Mouse (Mus musculus): ENCODE results near the gene Ccdc32. TPM values are rescaled to one million over a fixed set of nuclear protein-coding genes. Genes with fewer than 3 reads are reported as not detected.
A peak's percentile ranks its signal among the peaks of the same experiment; 100 is the strongest.
"Not testable (repeated sequence)": the region's sequence is repeated elsewhere in the genome, so short reads cannot be mapped to it uniquely, and the experiment has no call there.

Ccdc32 gene
- polyA plus RNA-seq, 1 experiment from 2014 or later: 25.3 TPM

DNA sequence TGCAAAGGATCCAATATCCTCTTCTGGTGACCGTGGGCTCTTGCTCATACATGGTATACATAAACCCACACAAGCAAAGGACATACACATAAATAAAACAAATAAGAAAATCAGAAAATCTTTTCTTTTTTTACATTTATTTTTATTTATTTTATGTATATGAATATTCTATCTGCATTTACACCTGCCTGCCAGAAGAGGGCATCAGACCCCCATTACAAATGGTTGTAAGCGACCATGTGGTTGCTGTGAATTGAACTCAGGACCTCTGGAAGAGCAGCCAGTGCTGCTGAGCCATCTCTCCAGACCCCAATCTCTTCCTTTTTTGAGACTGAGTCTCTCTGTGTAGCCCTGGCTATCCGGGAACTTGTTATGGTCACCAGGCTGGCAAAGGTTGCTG, 11.5 kb downstream of the Ccdc32 start:
- Histone ChIP-seq H3K4me2 (replicated peaks; ENCODE audit: low read depth, low read length) (no peak overlapping the region), H3K9me3 (ENCODE audit: low read length) (no peaks in the 10 kb centered on the region), H3K36me3 (ENCODE audit: insufficient read depth, low read length) (peaks cover 8% of the 10 kb centered on the region; the same call in 1 of the 2 replicates), H3K4me1 (ENCODE audit: insufficient read depth, low read depth, low read length) (no peaks in the 10 kb centered on the region), H3K4me3 (ENCODE audit: low read depth, low read length) (no peak overlapping the region), H3K9ac (replicated peaks; ENCODE audit: low read depth) (no peak overlapping the region), H3K27me3 (replicated peaks; ENCODE audit: insufficient read depth, low read length) (no peaks in the 10 kb centered on the region), H3K27ac (ENCODE audit: low read length) (no peak overlapping the region)
- DNase-seq (ENCODE audit: low spot score) (no peak), ATAC-seq (no peak)
- TF ChIP-seq EP300 (IDR thresholded peaks at IDR 0.05) (no peak), CTCF (IDR thresholded peaks at IDR 0.05) (peak; percentile 38)
- 94% methylated on average over 3 of the region's 3 CpGs for WGBS

DNA sequence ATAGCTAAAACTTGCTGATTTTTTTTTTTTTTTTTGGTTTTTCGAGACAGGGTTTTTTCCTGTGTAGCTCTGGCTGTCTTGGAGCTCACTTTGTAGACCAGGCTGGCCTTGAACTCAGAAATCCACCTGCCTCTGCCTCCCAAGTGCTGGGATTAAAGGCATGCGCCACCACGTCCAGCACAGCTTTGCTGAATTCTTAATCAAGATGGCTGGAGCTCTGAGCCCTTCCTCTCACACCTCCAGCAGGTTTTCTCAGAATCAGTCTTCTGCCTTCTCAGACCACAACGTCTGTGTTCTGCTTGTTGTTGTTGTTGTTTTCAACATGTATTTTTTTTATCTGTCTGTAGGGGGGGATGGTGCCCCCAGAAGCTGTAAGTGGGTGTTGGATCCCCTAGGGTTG, 12.9 kb downstream of the Ccdc32 start:
- H3K4me1 ChIP-seq (ENCODE audit: insufficient read depth, low read depth, low read length); H3K9me3 ChIP-seq (ENCODE audit: low read length); DNase-seq (ENCODE audit: low spot score); H3K36me3 ChIP-seq (ENCODE audit: insufficient read depth, low read length); H3K4me2 ChIP-seq (replicated peaks; ENCODE audit: low read depth, low read length); ATAC-seq; H3K4me3 ChIP-seq (ENCODE audit: low read depth, low read length); H3K9ac ChIP-seq (replicated peaks; ENCODE audit: low read depth); H3K27me3 ChIP-seq (replicated peaks; ENCODE audit: insufficient read depth, low read length); H3K27ac ChIP-seq (ENCODE audit: low read length): not testable (repeated sequence)
- WGBS: 80% methylated on average over 4 of the region's 4 CpGs

GRCm38 (mm10) chr2:119015604-119016180, 13.5 kb downstream of the Ccdc32 start:
- Histone ChIP-seq H3K4me2 (replicated peaks; ENCODE audit: low read depth, low read length) (no peak overlapping the region), H3K9me3 (ENCODE audit: low read length) (no peaks in the 10 kb centered on the region), H3K36me3 (ENCODE audit: insufficient read depth, low read length) (no peaks in the 10 kb centered on the region), H3K27me3 (replicated peaks; ENCODE audit: insufficient read depth, low read length) (no peaks in the 10 kb centered on the region), H3K9ac (replicated peaks; ENCODE audit: low read depth) (no peak overlapping the region), H3K4me3 (ENCODE audit: low read depth, low read length) (no peak overlapping the region), H3K4me1 (ENCODE audit: insufficient read depth, low read depth, low read length) (no peaks in the 10 kb centered on the region), H3K27ac (ENCODE audit: low read length) (no peak overlapping the region)
- WGBS: 54% methylated on average over 12 of the region's 12 CpGs
- TF ChIP-seq EP300 (IDR thresholded peaks at IDR 0.05) (no peak), CTCF (IDR thresholded peaks at IDR 0.05) (no peak)
- DNase-seq (ENCODE audit: low spot score) (peak; percentile 42), ATAC-seq (no peak)

- Histone ChIP-seq H3K27ac (ENCODE audit: low read length) (no peak overlapping the region), H3K36me3 (ENCODE audit: insufficient read depth, low read length) (no peaks in the 10 kb centered on the region), H3K27me3 (replicated peaks; ENCODE audit: insufficient read depth, low read length) (no peaks in the 10 kb centered on the region), H3K4me3 (ENCODE audit: low read depth, low read length) (no peak overlapping the region), H3K4me1 (ENCODE audit: insufficient read depth, low read depth, low read length) (no peaks in the 10 kb centered on the region), H3K4me2 (replicated peaks; ENCODE audit: low read depth, low read length) (no peak overlapping the region), H3K9ac (replicated peaks; ENCODE audit: low read depth) (no peak overlapping the region), H3K9me3 (ENCODE audit: low read length) (no peaks in the 10 kb centered on the region)
- WGBS: 41% methylated on average over 7 of the region's 7 CpGs
- peak; percentile 61 for DNase-seq (ENCODE audit: low spot score)
- no peak for TF ChIP-seq EP300 (IDR thresholded peaks at IDR 0.05)
- peak; percentile 16; the same call in 1 of the 2 replicates for TF ChIP-seq CTCF (IDR thresholded peaks at IDR 0.05)
- ATAC-seq: peak; percentile 76
These were observed 14.2 kb downstream of the Ccdc32 start for GRCm38 (mm10) chr2:119014989-119015388.

DNA sequence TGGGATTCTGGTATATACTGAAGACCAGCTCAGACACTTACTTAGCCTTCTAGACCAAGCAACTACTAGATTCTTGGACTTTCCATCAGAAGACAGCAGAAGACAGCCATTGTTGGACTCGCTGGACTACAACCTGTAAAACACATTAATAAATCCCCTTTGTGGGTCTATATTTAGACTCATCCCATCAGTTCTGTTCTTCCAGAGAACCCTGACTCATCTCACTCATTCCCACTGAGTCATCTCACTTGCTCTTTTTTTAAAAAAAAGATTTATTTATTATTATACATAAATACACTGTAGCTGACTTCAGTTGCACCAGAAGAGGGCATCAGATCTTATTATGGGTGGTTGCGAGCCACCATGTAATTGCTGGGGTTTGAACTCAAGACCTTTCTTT, 19.8 kb downstream of the Ccdc32 start:
- Histone ChIP-seq H3K27ac (ENCODE audit: low read length) (no peak overlapping the region), H3K9ac (replicated peaks; ENCODE audit: low read depth) (no peak overlapping the region), H3K4me3 (ENCODE audit: low read depth, low read length) (no peak overlapping the region), H3K36me3 (ENCODE audit: insufficient read depth, low read length) (no peaks in the 10 kb centered on the region), H3K9me3 (ENCODE audit: low read length) (no peaks in the 10 kb centered on the region), H3K27me3 (replicated peaks; ENCODE audit: insufficient read depth, low read length) (no peaks in the 10 kb centered on the region), H3K4me2 (replicated peaks; ENCODE audit: low read depth, low read length) (no peak overlapping the region), H3K4me1 (ENCODE audit: insufficient read depth, low read depth, low read length) (no peaks in the 10 kb centered on the region)
- no peak for DNase-seq (ENCODE audit: low spot score)
- no peak for TF ChIP-seq EP300 (IDR thresholded peaks at IDR 0.05)
- no peak for TF ChIP-seq CTCF (IDR thresholded peaks at IDR 0.05)
- ATAC-seq: no peak
- WGBS: 91% methylated on average over 2 of the region's 2 CpGs

GRCm38 (mm10) chr2:119006886-119007285, 22.3 kb downstream of the Ccdc32 start:
- ATAC-seq (no peak), DNase-seq (ENCODE audit: low spot score) (no peak)
- TF ChIP-seq CTCF (IDR thresholded peaks at IDR 0.05) (no peak), EP300 (IDR thresholded peaks at IDR 0.05) (no peak)
- Histone ChIP-seq H3K27ac (ENCODE audit: low read length) (no peak overlapping the region), H3K4me1 (ENCODE audit: insufficient read depth, low read depth, low read length) (no peaks in the 10 kb centered on the region), H3K4me3 (ENCODE audit: low read depth, low read length) (no peak overlapping the region), H3K27me3 (replicated peaks; ENCODE audit: insufficient read depth, low read length) (no peaks in the 10 kb centered on the region), H3K4me2 (replicated peaks; ENCODE audit: low read depth, low read length) (no peak overlapping the region), H3K9me3 (ENCODE audit: low read length) (no peaks in the 10 kb centered on the region), H3K36me3 (ENCODE audit: insufficient read depth, low read length) (no peaks in the 10 kb centered on the region), H3K9ac (replicated peaks; ENCODE audit: low read depth) (no peak overlapping the region)
- WGBS: 70% methylated on average over 7 of the region's 7 CpGs
